Mouse (Mus musculus) neural tube, embryonic 11.5 days (tissue): ENCODE measurements around the gene Oas3. TPM values are rescaled to one million over a fixed set of nuclear protein-coding genes. Genes with fewer than 3 reads are reported as not detected.

Source experiments
- ATAC-seq: fragments of 200-750 bp; cut with Nextera tagmentation; 2 replicates; pipeline ENCODE4 v1.8.0; 2017; ENCODE audit warnings: moderate number of reproducible peaks, mild to moderate bottlenecking, moderate TSS enrichment, moderate library complexity; ENCODE audit not compliant: insufficient read depth, low FRiP score, low TSS enrichment
- DNase-seq: peaks from one replicate; pipeline ENCODE4 v3.0.0-alpha.2; 2015; ENCODE audit warnings: low spot score
- H3K27ac ChIP-seq: fragments of 300-500 bp; sonication (generic); 2 replicates; pipeline ENCODE4 v1.5.1; 2014; ENCODE audit warnings: low read depth, mild to moderate bottlenecking, low read length
- H3K27me3 ChIP-seq: fragments of 300-500 bp; sonication (generic); 2 replicates; pipeline ENCODE4 v1.6.1; 2014; ENCODE audit warnings: mild to moderate bottlenecking, low read length, mixed read lengths; ENCODE audit not compliant: control insufficient read depth, insufficient read depth
- H3K36me3 ChIP-seq: fragments of 300-500 bp; sonication (generic); 2 replicates; pipeline ENCODE4 v1.6.1; 2014; ENCODE audit warnings: mild to moderate bottlenecking, low read length, moderate library complexity, mixed read lengths; ENCODE audit not compliant: control insufficient read depth, insufficient read depth
- H3K4me1 ChIP-seq: fragments of 300-500 bp; sonication (generic); 2 replicates; pipeline ENCODE4 v1.6.1; 2014; ENCODE audit warnings: low read length, mixed read lengths; ENCODE audit not compliant: control insufficient read depth, insufficient read depth
- H3K4me2 ChIP-seq: fragments of 300-500 bp; sonication (generic); 2 replicates; pipeline ENCODE4 v1.6.1; 2014; ENCODE audit warnings: low read depth, mild to moderate bottlenecking, moderate library complexity
- H3K4me3 ChIP-seq: fragments of 300-500 bp; sonication (generic); 2 replicates; pipeline ENCODE4 v1.5.1; 2014; ENCODE audit warnings: low read depth, low read length
- H3K9ac ChIP-seq: fragments of 300-500 bp; sonication (generic); 2 replicates; pipeline ENCODE4 v1.6.1; 2014; ENCODE audit warnings: mild to moderate bottlenecking, low read length
- H3K9me3 ChIP-seq: fragments of 300-500 bp; sonication (generic); 2 replicates; pipeline ENCODE4 v1.6.1; 2016; ENCODE audit warnings: low read length; ENCODE audit not compliant: control insufficient read depth
- WGBS: fragments of 180-500 bp; shearing (Covaris S2); extraction: QIAGEN DNeasy Blood & Tissue Kit; methylation state at CpG from one replicate; pipeline ENCODE4 v1.1.7; 2014; 5-methylcytosine and 5-hydroxymethylcytosine counted together
- polyA plus RNA-seq: library from polyadenylated mRNA; unstranded; fragments of >200 nt; fragmentation: Nextera tagmentation; extraction: Ambion mirVana; gene quantifications from 2 replicates; pipeline ENCODE4 v1.2.1, GENCODE M21; 2014

Gene Oas3
- polyA plus RNA-seq, 1 experiment from 2014 or later: not detected

DNA sequence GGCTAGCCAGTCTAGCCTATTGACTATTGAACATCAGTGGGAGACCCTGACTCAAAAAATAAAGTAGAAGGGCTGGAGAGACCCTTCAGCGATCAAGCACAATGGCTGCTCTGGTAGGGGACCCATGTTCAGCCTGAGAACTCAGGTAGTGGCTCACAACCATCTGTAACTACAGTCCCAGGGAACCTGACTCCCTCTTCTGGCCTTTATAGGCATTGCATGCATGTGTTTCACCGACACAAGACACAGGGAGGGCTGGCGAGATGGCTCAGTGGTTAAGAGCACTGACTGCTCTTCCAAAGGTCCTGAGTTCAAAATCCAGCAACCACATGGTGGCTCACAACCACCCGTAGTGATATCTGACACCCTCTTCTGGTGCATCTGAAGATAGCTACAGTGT lies 35.3 kb downstream of the Oas3 start:
- Histone ChIP-seq H3K9ac (no peak overlapping the region), H3K9me3 (no peaks in the 10 kb centered on the region), H3K27me3 (no peaks in the 10 kb centered on the region), H3K4me3 (no peak overlapping the region), H3K4me1 (no peaks in the 10 kb centered on the region), H3K4me2 (no peak overlapping the region), H3K36me3 (no peaks in the 10 kb centered on the region), H3K27ac (no peak overlapping the region)
- ATAC-seq (no peak), DNase-seq (peak; percentile 35)
- WGBS: 32% methylated on average over 4 of the region's 4 CpGs

DNA sequence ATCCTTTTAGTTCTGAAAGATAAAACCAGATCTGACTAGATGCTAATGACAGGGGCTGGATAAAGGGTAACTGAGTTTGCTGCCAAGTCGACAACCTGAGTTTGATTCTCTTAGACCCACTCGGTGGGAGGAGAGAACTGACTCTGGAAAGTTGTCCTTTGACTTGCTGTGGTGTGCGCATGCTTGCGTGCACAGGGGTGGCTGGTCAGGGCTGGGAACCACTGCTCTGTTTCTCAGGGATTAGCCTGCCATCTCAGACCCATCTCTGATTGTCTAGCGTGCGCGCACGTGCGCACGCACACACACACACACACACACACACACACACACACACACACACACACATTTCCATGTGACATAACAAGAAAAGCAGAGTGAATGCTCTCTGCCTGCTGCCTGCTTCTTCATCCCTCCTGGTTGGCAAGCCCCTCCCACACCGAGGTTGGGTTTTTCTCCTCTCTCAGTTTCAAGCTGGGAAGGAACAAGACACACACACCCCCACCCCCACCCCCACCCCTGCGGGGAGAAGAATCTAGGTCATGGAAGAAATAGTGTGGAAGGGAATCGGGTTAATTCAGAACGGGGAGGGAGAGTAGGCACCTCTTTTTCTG lies 43.0 kb downstream of the Oas3 start:
- Histone ChIP-seq H3K36me3 (no peaks in the 10 kb centered on the region), H3K27ac (no peak overlapping the region), H3K4me3 (no peak overlapping the region), H3K27me3 (no peaks in the 10 kb centered on the region), H3K9me3 (no peaks in the 10 kb centered on the region), H3K4me2 (no peak overlapping the region), H3K9ac (no peak overlapping the region), H3K4me1 (no peaks in the 10 kb centered on the region)
- ATAC-seq: no peak
- WGBS: 76% methylated on average over 14 of the region's 14 CpGs
- DNase-seq: no peak

DNA sequence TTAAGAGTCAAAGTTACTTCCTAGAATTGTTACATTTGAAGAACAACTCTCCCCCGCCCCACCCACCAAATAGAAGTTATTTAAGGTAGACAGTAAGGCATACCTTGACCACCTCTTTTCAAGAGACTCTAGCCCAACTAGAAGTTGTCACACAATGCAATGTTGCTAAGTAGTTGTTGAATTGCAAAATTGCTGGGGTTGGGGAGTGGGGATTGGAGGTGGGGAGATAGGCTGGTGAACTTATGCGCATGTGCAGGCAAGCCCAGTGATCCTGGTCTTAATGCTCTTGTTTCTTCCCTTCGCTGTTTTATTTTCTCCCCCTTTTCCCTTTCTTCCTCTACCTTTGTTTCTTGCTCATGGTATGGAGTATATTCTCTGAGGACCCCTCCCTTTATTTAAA lies 43.8 kb downstream of the Oas3 start:
- no peak overlapping the region for H3K4me2 ChIP-seq
- H3K4me3 ChIP-seq: no peak overlapping the region
- DNase-seq (no peak), ATAC-seq (no peak)
- no peaks in the 10 kb centered on the region for H3K27me3 ChIP-seq
- H3K9me3 ChIP-seq: no peaks in the 10 kb centered on the region
- 95% methylated on average over 3 of the region's 3 CpGs for WGBS
- H3K36me3 ChIP-seq: no peaks in the 10 kb centered on the region
- no peaks in the 10 kb centered on the region for H3K4me1 ChIP-seq
- no peak overlapping the region for H3K27ac ChIP-seq
- no peak overlapping the region for H3K9ac ChIP-seq

DNA sequence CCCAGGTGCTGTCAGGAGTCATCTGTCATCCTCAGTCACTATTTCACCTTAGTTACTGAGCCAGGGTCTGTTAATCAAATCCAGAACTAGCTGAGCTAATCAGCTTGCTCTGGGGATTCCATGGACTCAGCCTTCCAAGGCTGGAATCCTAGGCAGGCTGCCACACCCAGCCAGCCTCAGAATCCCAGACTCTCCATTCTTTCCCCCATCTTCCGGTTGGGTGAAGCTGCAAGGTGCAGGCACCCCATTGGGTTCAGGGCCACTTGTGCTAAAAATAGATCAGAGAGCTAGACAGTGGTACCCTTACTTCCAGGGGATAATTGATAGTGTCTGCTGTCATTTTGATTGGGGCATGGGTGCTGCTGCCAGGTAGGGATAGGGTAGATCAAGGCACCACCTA lies 44.7 kb downstream of the Oas3 start:
- no peaks in the 10 kb centered on the region for H3K9me3 ChIP-seq
- DNase-seq (no peak), ATAC-seq (no peak)
- H3K4me3 ChIP-seq: no peak overlapping the region
- no peak overlapping the region for H3K9ac ChIP-seq
- H3K27ac ChIP-seq: no peak overlapping the region
- no peaks in the 10 kb centered on the region for H3K27me3 ChIP-seq
- H3K36me3 ChIP-seq: no peaks in the 10 kb centered on the region
- no peak overlapping the region for H3K4me2 ChIP-seq
- no peaks in the 10 kb centered on the region for H3K4me1 ChIP-seq
- 85% methylated on average over 1 of the region's 1 CpGs for WGBS

DNA sequence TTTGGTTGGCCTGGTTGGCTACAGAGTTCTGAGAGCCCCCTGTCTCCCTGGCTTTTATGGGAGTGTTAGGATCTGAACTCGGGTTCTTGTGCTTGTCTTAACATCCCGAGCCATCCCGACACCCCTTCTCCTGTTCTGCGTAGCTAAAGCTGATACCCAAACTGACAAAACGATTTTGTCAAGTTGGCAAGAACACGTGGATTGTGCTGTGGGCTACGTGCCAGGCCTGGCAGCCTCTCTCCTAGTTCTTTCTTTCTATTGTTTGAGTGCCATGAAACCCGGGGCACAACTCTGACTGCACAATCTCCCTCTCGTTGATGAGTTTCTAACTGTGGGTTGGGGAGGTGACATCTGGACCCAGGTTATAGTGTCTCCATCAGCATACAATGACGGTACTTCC lies 48.1 kb downstream of the Oas3 start:
- H3K4me3 ChIP-seq: no peak overlapping the region

DNA sequence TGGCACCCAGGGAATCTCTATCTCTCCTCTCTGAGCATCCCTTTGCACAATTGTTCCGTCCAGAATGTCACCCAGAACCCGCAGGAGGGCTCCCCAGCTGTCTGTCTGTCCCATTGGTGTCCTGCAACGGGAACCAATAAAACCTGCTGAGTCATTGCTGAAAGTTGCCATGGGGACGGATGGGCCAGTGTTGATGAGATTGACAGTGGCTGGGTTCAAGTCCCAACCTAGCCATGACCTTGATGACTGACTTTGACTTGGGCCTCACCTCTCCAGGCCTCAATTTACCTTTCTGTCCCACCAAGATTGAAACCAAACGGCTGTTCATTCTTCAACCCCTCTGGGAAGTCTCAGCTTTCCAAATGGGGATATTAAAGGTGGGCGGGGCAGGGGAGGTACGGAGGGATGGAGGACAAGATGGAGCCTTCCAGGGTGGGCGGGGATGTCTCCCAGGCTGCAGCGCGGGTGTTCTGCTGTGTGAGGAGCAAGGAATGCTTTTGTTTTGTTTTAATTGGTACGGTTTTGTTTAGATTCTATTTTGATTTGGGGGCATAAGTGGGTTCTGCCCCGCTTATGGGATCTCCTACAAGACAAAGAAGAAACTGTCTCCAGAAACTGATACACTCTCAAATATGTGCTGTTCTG lies 51.5 kb downstream of the Oas3 start:
- no peak overlapping the region for H3K9ac ChIP-seq
- H3K4me2 ChIP-seq: no peak overlapping the region
- H3K4me3 ChIP-seq: no peak overlapping the region
- 56% methylated on average over 12 of the region's 12 CpGs for WGBS
- H3K27me3 ChIP-seq: no peaks in the 10 kb centered on the region
- no peaks in the 10 kb centered on the region for H3K4me1 ChIP-seq
- H3K27ac ChIP-seq: no peak overlapping the region
- DNase-seq (no peak), ATAC-seq (no peak)
- no peaks in the 10 kb centered on the region for H3K9me3 ChIP-seq
- no peaks in the 10 kb centered on the region for H3K36me3 ChIP-seq

More for the DNA sequence above, 48.1 kb downstream of the Oas3 start:
- no peak overlapping the region for H3K4me2 ChIP-seq
- WGBS: 86% methylated on average over 10 of the region's 10 CpGs
- H3K4me1 ChIP-seq: no peaks in the 10 kb centered on the region
- ATAC-seq (no peak), DNase-seq (no peak)
- no peaks in the 10 kb centered on the region for H3K9me3 ChIP-seq
- H3K9ac ChIP-seq: no peak overlapping the region
- H3K27ac ChIP-seq: no peak overlapping the region
- H3K27me3 ChIP-seq: no peaks in the 10 kb centered on the region
- no peaks in the 10 kb centered on the region for H3K36me3 ChIP-seq

DNA sequence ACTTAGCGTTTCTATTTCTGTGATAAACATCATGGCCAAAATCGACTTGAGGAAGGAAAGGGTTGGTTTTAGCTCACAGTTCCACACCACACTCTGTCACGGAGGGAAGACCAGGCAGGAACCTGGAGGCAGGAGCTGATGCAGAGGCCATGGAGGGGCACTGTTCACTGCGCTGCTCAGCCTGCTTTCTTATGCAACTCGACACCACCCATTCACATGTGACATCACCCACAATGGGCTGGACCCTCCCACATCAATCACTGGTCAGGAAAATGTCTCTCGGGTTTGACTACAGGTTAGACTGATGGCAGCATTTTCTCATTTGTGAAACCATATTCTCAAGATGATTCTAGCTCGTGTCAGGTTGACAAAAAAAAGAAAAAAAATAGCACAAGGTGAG lies 56.5 kb downstream of the Oas3 start:
- Histone ChIP-seq H3K27ac (no peak overlapping the region), H3K4me1 (no peaks in the 10 kb centered on the region), H3K4me2 (no peak overlapping the region), H3K9ac (no peak overlapping the region), H3K4me3 (no peak overlapping the region), H3K36me3 (no peaks in the 10 kb centered on the region), H3K9me3 (no peaks in the 10 kb centered on the region), H3K27me3 (no peaks in the 10 kb centered on the region)
- ATAC-seq (no peak), DNase-seq (no peak)
- WGBS: 65% methylated on average over 7 of the region's 7 CpGs

GRCm38 (mm10) chr5:120718600-120719378 lies 58.7 kb downstream of the Oas3 start:
- no peaks in the 10 kb centered on the region for H3K9me3 ChIP-seq
- no peaks in the 10 kb centered on the region for H3K36me3 ChIP-seq
- no peak overlapping the region for H3K4me3 ChIP-seq
- peaks cover 4% of the 10 kb centered on the region for H3K27me3 ChIP-seq
- H3K4me1 ChIP-seq: no peaks in the 10 kb centered on the region
- H3K9ac ChIP-seq: no peak overlapping the region
- no peak for DNase-seq
- no peak for ATAC-seq
- 58% methylated on average over 12 of the region's 15 CpGs for WGBS
- no peak overlapping the region for H3K4me2 ChIP-seq
- H3K27ac ChIP-seq: no peak overlapping the region

GRCm38 (mm10) chr5:120717136-120717535 lies 60.3 kb downstream of the Oas3 start:
- no peak overlapping the region for H3K4me3 ChIP-seq
- H3K36me3 ChIP-seq: no peaks in the 10 kb centered on the region
- no peak for ATAC-seq
- H3K4me2 ChIP-seq: no peak overlapping the region
- peaks cover 14% of the 10 kb centered on the region for H3K27me3 ChIP-seq
- DNase-seq: no peak
- no peaks in the 10 kb centered on the region for H3K4me1 ChIP-seq
- no peak overlapping the region for H3K27ac ChIP-seq
- H3K9me3 ChIP-seq: no peaks in the 10 kb centered on the region
- WGBS: 77% methylated on average over 10 of the region's 10 CpGs
- H3K9ac ChIP-seq: no peak overlapping the region
